Mouse (Mus musculus) liver, adult 2 months (tissue): ENCODE data around the gene Ror1.

Experiments used
- CTCF ChIP-seq: fragments of 200-500 bp; IDR thresholded peaks from 2 replicates; pipeline ENCODE4 v1.5.1; 2011; ENCODE audit warnings: low read depth, low read length, control low read depth
- POLR2A ChIP-seq: fragments of 200-500 bp; IDR thresholded peaks from 2 replicates; pipeline ENCODE4 v1.6.1; 2011; ENCODE audit warnings: low read length, control low read depth; ENCODE audit not compliant: insufficient read depth; ENCODE audit errors: extremely low read depth

- no peak for TF ChIP-seq POLR2A
- no peak for TF ChIP-seq CTCF
Measured at GRCm38 (mm10) chr4:100377996-100378395, 282.4 kb downstream of the Ror1 start.
